Mouse (Mus musculus) MEL (cell line): ENCODE measurements around the gene Hinfp. TPM values are rescaled to one million over a fixed set of nuclear protein-coding genes. Genes with fewer than 3 reads are reported as not detected.

Source experiments
- DNase-seq: peaks from one replicate; pipeline ENCODE4 v3.0.0; 2011; ENCODE audit warnings: low read depth, low spot score
- H3K27ac ChIP-seq: 2 replicates; pipeline ENCODE4 v1.5.1; 2012; ENCODE audit warnings: low read depth, mild to moderate bottlenecking, control low read depth, low read length, moderate library complexity; ENCODE audit not compliant: control insufficient read depth
- H3K27me3 ChIP-seq, 2 experiments: fragments of 150-350 bp in 1 of 2; sonication (generic) in 1 of 2; 2 replicates each; pipeline ENCODE4 v1.6.1; 2012; ENCODE audit warnings: low read length in 2 of 2, mild to moderate bottlenecking in 2 of 2, improper control_type of control experiment in 1 of 2, moderate library complexity in 1 of 2; ENCODE audit not compliant: insufficient read depth in 2 of 2, control insufficient read depth in 1 of 2
- H3K36me3 ChIP-seq, 2 experiments: 2 replicates each; pipeline ENCODE4 v1.6.1; 2012 to 2014; ENCODE audit warnings: low read length in 2 of 2, improper control_type of control experiment in 1 of 2, inconsistent platforms in 1 of 2, mild to moderate bottlenecking in 1 of 2; ENCODE audit not compliant: insufficient read depth in 2 of 2, control insufficient read depth in 1 of 2
- H3K4me1 ChIP-seq, 2 experiments: fragments of 150-350 bp in 1 of 2; sonication (generic) in 1 of 2; 2 replicates each; pipeline ENCODE4 v1.6.1; 2012; ENCODE audit warnings: low read length in 2 of 2, improper control_type of control experiment in 1 of 2, mild to moderate bottlenecking in 1 of 2; ENCODE audit not compliant: insufficient read depth in 2 of 2, control insufficient read depth in 1 of 2
- H3K4me3 ChIP-seq, 2 experiments: fragments of 150-350 bp in 1 of 2; sonication (generic) in 1 of 2; 2 replicates each; pipeline ENCODE4 v1.5.1; 2012; ENCODE audit warnings: low read depth in 2 of 2, low read length in 2 of 2, mild to moderate bottlenecking in 2 of 2, moderate library complexity in 2 of 2, control low read depth in 1 of 2, improper control_type of control experiment in 1 of 2; ENCODE audit not compliant: control insufficient read depth in 1 of 2, insufficient read depth in 1 of 2
- H3K79me2 ChIP-seq: 2 replicates; pipeline ENCODE4 v1.6.1; 2012; ENCODE audit warnings: mild to moderate bottlenecking, low read length, moderate library complexity; ENCODE audit not compliant: control insufficient read depth, poor library complexity, insufficient read depth
- H3K9ac ChIP-seq: 2 replicates; pipeline ENCODE4 v1.6.1; 2012; ENCODE audit warnings: low read depth, mild to moderate bottlenecking, control low read depth, low read length, moderate library complexity; ENCODE audit not compliant: control insufficient read depth, poor library complexity, severe bottlenecking
- H3K9me3 ChIP-seq: fragments of 150-350 bp; sonication (generic); replicated peaks from 2 replicates; pipeline ENCODE4 v1.6.1; 2012; ENCODE audit warnings: mild to moderate bottlenecking, low read length, improper control_type of control experiment, moderate library complexity; ENCODE audit not compliant: insufficient read depth
- CHD1 ChIP-seq: IDR thresholded peaks from 2 replicates; pipeline ENCODE4 v1.6.1; 2012; ENCODE audit warnings: low read depth, mild to moderate bottlenecking, inconsistent platforms, low read length, improper control_type of control experiment
- CHD2 ChIP-seq: IDR thresholded peaks from 2 replicates; pipeline ENCODE4 v1.6.1; 2011; ENCODE audit warnings: low read length, improper control_type of control experiment
- CTCF ChIP-seq, 3 experiments: IDR thresholded peaks in 2 of 3; conservative IDR thresholded peaks in 1 of 3; 2 replicates each; pipeline ENCODE4 v1.5.1; 2011 to 2012; ENCODE audit warnings: low read length in 3 of 3, low read depth in 2 of 3, mild to moderate bottlenecking in 2 of 3, improper control_type of control experiment in 1 of 3, inconsistent platforms in 1 of 3, mixed read lengths in 1 of 3, moderate library complexity in 1 of 3; ENCODE audit not compliant: control insufficient read depth in 1 of 3, insufficient read depth in 1 of 3, poor library complexity in 1 of 3, severe bottlenecking in 1 of 3
- E2F4 ChIP-seq: IDR thresholded peaks from 2 replicates; pipeline ENCODE4 v1.6.1; 2011; ENCODE audit warnings: low read depth, low read length, improper control_type of control experiment, borderline replicate concordance
- ELF1 ChIP-seq: IDR thresholded peaks from 2 replicates; pipeline ENCODE4 v1.6.1; 2014; ENCODE audit warnings: low read depth, mild to moderate bottlenecking, inconsistent platforms, low read length, improper control_type of control experiment, moderate library complexity
- ETS1 ChIP-seq: IDR thresholded peaks from 2 replicates; pipeline ENCODE4 v1.6.1; 2012; ENCODE audit warnings: low read depth, mild to moderate bottlenecking, inconsistent platforms, low read length, improper control_type of control experiment, moderate library complexity
- GABPA ChIP-seq: IDR thresholded peaks from 2 replicates; pipeline ENCODE4 v1.6.1; 2012; ENCODE audit warnings: low read depth, mild to moderate bottlenecking, inconsistent platforms, low read length, improper control_type of control experiment, moderate library complexity
- HCFC1 ChIP-seq: IDR thresholded peaks from 2 replicates; pipeline ENCODE4 v1.6.1; 2012; ENCODE audit warnings: low read depth, mild to moderate bottlenecking, inconsistent platforms, low read length, improper control_type of control experiment, moderate library complexity
- JUND ChIP-seq: IDR thresholded peaks from 2 replicates; pipeline ENCODE4 v1.6.1; 2011; ENCODE audit warnings: low read depth, mild to moderate bottlenecking, improper control_type of control experiment, low read length
- KAT2A ChIP-seq: conservative IDR thresholded peaks from 2 replicates; pipeline ENCODE4 v1.6.1; 2012; ENCODE audit warnings: low read depth, low read length, improper control_type of control experiment, inconsistent platforms
- MAFK ChIP-seq: IDR thresholded peaks from 2 replicates; pipeline ENCODE4 v1.6.1; 2011; ENCODE audit warnings: low read depth, mild to moderate bottlenecking, low read length, improper control_type of control experiment, borderline replicate concordance
- MAX ChIP-seq: IDR thresholded peaks from 2 replicates; pipeline ENCODE4 v1.6.1; 2011; ENCODE audit warnings: low read length, improper control_type of control experiment
- MAZ ChIP-seq: IDR thresholded peaks from 2 replicates; pipeline ENCODE4 v1.6.1; 2012; ENCODE audit warnings: low read depth, mild to moderate bottlenecking, inconsistent platforms, low read length, improper control_type of control experiment
- MEF2A ChIP-seq: IDR thresholded peaks from 2 replicates; pipeline ENCODE4 v1.6.1; 2014; ENCODE audit warnings: low read depth, mild to moderate bottlenecking, inconsistent platforms, low read length, improper control_type of control experiment; ENCODE audit not compliant: poor library complexity, insufficient replicate concordance, severe bottlenecking; ENCODE audit errors: extremely low read depth
- MXI1 ChIP-seq: IDR thresholded peaks from 2 replicates; pipeline ENCODE4 v1.6.1; 2011; ENCODE audit warnings: mild to moderate bottlenecking, low read depth, low read length, improper control_type of control experiment
- MYC ChIP-seq: IDR thresholded peaks from 2 replicates; pipeline ENCODE4 v1.6.1; 2011; ENCODE audit warnings: low read depth, mild to moderate bottlenecking, low read length, improper control_type of control experiment, moderate library complexity
- NRF1 ChIP-seq: IDR thresholded peaks from 2 replicates; pipeline ENCODE4 v1.6.1; 2014; ENCODE audit warnings: low read depth, mild to moderate bottlenecking, inconsistent platforms, low read length, improper control_type of control experiment, moderate library complexity; ENCODE audit not compliant: poor library complexity, insufficient read depth, severe bottlenecking
- POLR2A ChIP-seq, 2 experiments: IDR thresholded peaks; 2 replicates each; pipeline ENCODE4 v1.6.1; 2011 to 2012; ENCODE audit warnings: low read length in 2 of 2, mild to moderate bottlenecking in 2 of 2, control low read depth in 1 of 2, improper control_type of control experiment in 1 of 2, low read depth in 1 of 2, moderate library complexity in 1 of 2; ENCODE audit not compliant: control insufficient read depth in 1 of 2, insufficient read depth in 1 of 2, poor library complexity in 1 of 2
- POLR2AphosphoS5 ChIP-seq: IDR thresholded peaks from 2 replicates; pipeline ENCODE4 v1.6.1; 2012; ENCODE audit warnings: low read depth, borderline replicate concordance, mild to moderate bottlenecking, inconsistent platforms, low read length, moderate library complexity, mixed read lengths
- RAD21 ChIP-seq: IDR thresholded peaks from 2 replicates; pipeline ENCODE4 v1.6.1; 2011; ENCODE audit warnings: mild to moderate bottlenecking, low read depth, low read length, improper control_type of control experiment
- SIN3A ChIP-seq: IDR thresholded peaks from 2 replicates; pipeline ENCODE4 v1.6.1; 2012; ENCODE audit warnings: low read length, improper control_type of control experiment, inconsistent platforms
- SMC3 ChIP-seq: IDR thresholded peaks from 2 replicates; pipeline ENCODE4 v1.6.1; 2011; ENCODE audit warnings: low read depth, low read length, improper control_type of control experiment
- TAL1 ChIP-seq: IDR thresholded peaks from 2 replicates; pipeline ENCODE4 v1.6.1; 2012; ENCODE audit warnings: mild to moderate bottlenecking, inconsistent platforms, low read length, moderate library complexity, mixed read lengths
- TBP ChIP-seq: IDR thresholded peaks from 2 replicates; pipeline ENCODE4 v1.8.0; 2011; ENCODE audit warnings: low read depth, low read length, improper control_type of control experiment
- UBTF ChIP-seq: IDR thresholded peaks from 2 replicates; pipeline ENCODE4 v1.6.1; 2012; ENCODE audit warnings: low read depth, mild to moderate bottlenecking, inconsistent platforms, low read length, improper control_type of control experiment, moderate library complexity, borderline replicate concordance; ENCODE audit not compliant: insufficient read depth
- USF1 ChIP-seq: IDR thresholded peaks from 2 replicates; pipeline ENCODE4 v1.6.1; 2014; ENCODE audit warnings: low read depth, mild to moderate bottlenecking, inconsistent platforms, low read length, improper control_type of control experiment, moderate library complexity
- USF2 ChIP-seq, 2 experiments: IDR thresholded peaks; 2 replicates each; pipeline ENCODE4 v1.6.1; 2011 to 2012; ENCODE audit warnings: improper control_type of control experiment in 2 of 2, low read length in 2 of 2, borderline replicate concordance in 1 of 2, inconsistent platforms in 1 of 2, low read depth in 1 of 2, mild to moderate bottlenecking in 1 of 2; ENCODE audit not compliant: insufficient read depth in 1 of 2
- ZKSCAN1 ChIP-seq: IDR thresholded peaks from 2 replicates; pipeline ENCODE4 v1.6.1; 2012; ENCODE audit warnings: low read depth, mild to moderate bottlenecking, inconsistent platforms, low read length, improper control_type of control experiment, moderate library complexity
- ZMIZ1 ChIP-seq: IDR thresholded peaks from 2 replicates; pipeline ENCODE4 v1.6.1; 2012; ENCODE audit warnings: low read depth, mild to moderate bottlenecking, inconsistent platforms, low read length, improper control_type of control experiment, moderate library complexity
- ZNF384 ChIP-seq: IDR thresholded peaks from 2 replicates; pipeline ENCODE4 v1.6.1; 2012; ENCODE audit warnings: low read depth, mild to moderate bottlenecking, inconsistent platforms, low read length, improper control_type of control experiment
- polyA plus RNA-seq, 2 experiments: library from polyadenylated mRNA; stranded (reverse) in 1 of 2; unstranded in 1 of 2; fragments of >175 nt in 1 of 2; fragments of >200 nt in 1 of 2; gene quantifications; 2 replicates each; pipeline versions ENCODE4 v1.2.1 to v1.2.4; 2012; ENCODE audit warnings: low replicate concordance in 2 of 2, low read depth in 1 of 2; ENCODE audit not compliant: insufficient read length in 2 of 2, insufficient read depth in 1 of 2, missing spikeins in 1 of 2
- total RNA-seq: library from RNA; depleted of rRNA; stranded (reverse); fragments of 300-350 nt; gene quantifications from 2 replicates; pipeline ENCODE4 v1.2.3, GENCODE M21; 2012

Gene Hinfp
- total and polyA plus RNA-seq, 3 experiments, result 16.4 to 31.3 TPM; not detected in 1

GRCm38 (mm10) chr9:44342173-44342572 is 36.7 kb upstream of the Hinfp start (continued):
- no peak for TF ChIP-seq CHD2

GRCm38 (mm10) chr9:44341487-44341886 is 36.0 kb upstream of the Hinfp start:
- TF ChIP-seq NRF1, result no peak
- no peak for TF ChIP-seq SMC3
- no peak for TF ChIP-seq MXI1
- TF ChIP-seq POLR2A (IDR thresholded peaks at IDR 0.05; ENCODE audit: control insufficient read depth in 1 of 2, insufficient read depth in 1 of 2, low read depth in 1 of 2, low read length in 2 of 2, poor library complexity in 1 of 2), result no peak
- no peak for TF ChIP-seq HCFC1
- TF ChIP-seq MAX, result no peak
- no peak for TF ChIP-seq MAFK
- TF ChIP-seq KAT2A, result no peak
- no peak for TF ChIP-seq CTCF (IDR thresholded peaks at IDR 0.05 in 2 of 3, conservative IDR thresholded peaks at IDR 0.05 in 1 of 3; ENCODE audit: control insufficient read depth in 1 of 3, insufficient read depth in 1 of 3, low read depth in 2 of 3, low read length in 3 of 3, poor library complexity in 1 of 3, severe bottlenecking in 1 of 3)
- TF ChIP-seq USF2 (IDR thresholded peaks at IDR 0.05; ENCODE audit: borderline replicate concordance in 1 of 2, insufficient read depth in 1 of 2, low read depth in 1 of 2, low read length in 2 of 2), result no peak
- no peak for TF ChIP-seq E2F4
- no peak for TF ChIP-seq CHD1
- TF ChIP-seq MEF2A, result no peak
- TF ChIP-seq JUND, result no peak
- no peak for TF ChIP-seq ZMIZ1
- no peak for TF ChIP-seq MAZ
- DNase-seq, result no peak
- Histone ChIP-seq H3K4me3 (peak overlapping the region in 1 of 2 experiments; percentile 43; a peak in 3 of 4 replicates), H3K27me3 (no peaks in the 10 kb centered on the region), H3K79me2 (peaks cover 32% of the 10 kb centered on the region), H3K27ac (peak overlapping the region; percentile 83), H3K4me1 (peaks cover 8 to 27% of the 10 kb centered on the region in 2 experiments), H3K9ac (peak overlapping the region; percentile 63), H3K36me3 (peaks cover 0 to 33% of the 10 kb centered on the region in 2 experiments; a peak in 2 of 4 replicates), H3K9me3 (no peaks in the 10 kb centered on the region)

- no peak overlapping the region for H3K27ac ChIP-seq
- H3K27me3 ChIP-seq, result no peaks in the 10 kb centered on the region
- peaks cover 0 to 27% of the 10 kb centered on the region in 2 experiments; a peak in 3 of 4 replicates for H3K36me3 ChIP-seq
- H3K79me2 ChIP-seq, result peaks cover 49% of the 10 kb centered on the region
- H3K4me1 ChIP-seq, result peaks cover 8 to 23% of the 10 kb centered on the region in 2 experiments
- no peak overlapping the region for H3K4me3 ChIP-seq
- DNase-seq, result peak; percentile 60
- H3K9ac ChIP-seq, result no peak overlapping the region
- no peaks in the 10 kb centered on the region for H3K9me3 ChIP-seq
- peak; percentile 29; the same call in 1 of the 2 replicates for TF ChIP-seq SIN3A
- no peak for TF ChIP-seq ZNF384
- no peak for TF ChIP-seq TAL1
- no peak for TF ChIP-seq GABPA
- TF ChIP-seq ZMIZ1, result no peak
- no peak for TF ChIP-seq ETS1
- no peak for TF ChIP-seq JUND
- no peak for TF ChIP-seq USF1
- TF ChIP-seq TBP, result no peak
- TF ChIP-seq ELF1, result no peak
- no peak for TF ChIP-seq ZKSCAN1
- no peak for TF ChIP-seq CHD2
- TF ChIP-seq RAD21, result no peak; the same call in none of the 2 replicates
- TF ChIP-seq UBTF, result no peak
- no peak for TF ChIP-seq POLR2AphosphoS5
- no peak for TF ChIP-seq KAT2A
- no peak for TF ChIP-seq MYC
These were observed 33.1 kb upstream of the Hinfp start for GRCm38 (mm10) chr9:44338574-44338973.
